Mouse (Mus musculus): ENCODE measurements around the gene Ptpa.

GRCm38 (mm10) chr2:30414101-30414500 is 1.7 kb upstream of the Ptpa start:
- no peak for TF ChIP-seq CTCF (IDR thresholded peaks at IDR 0.05; ENCODE audit: low read depth, low read length)
- TF ChIP-seq EP300 (IDR thresholded peaks at IDR 0.05; ENCODE audit: insufficient read depth, low read depth, low read length): no peak

Data from ES-Bruce4 (cell line).